Mouse (Mus musculus): Measurements from ENCODE around the gene Bbs9. TPM values are rescaled to one million over a fixed set of nuclear protein-coding genes. Genes with fewer than 3 reads are reported as not detected.
A peak's percentile ranks its signal among the peaks of the same experiment; 100 is the strongest.

Gene Bbs9
- polyA plus RNA-seq, 1 experiment from 2014 or later, result 15.5 TPM

GRCm38 (mm10) chr9:22810454-22810853 is 334.9 kb downstream of the Bbs9 start:
- WGBS, result 85% methylated on average over 8 of the region's 8 CpGs
- no peak overlapping the region for H3K27ac ChIP-seq (replicated peaks; ENCODE audit: low read depth, low read length)
- H3K4me1 ChIP-seq (ENCODE audit: control insufficient read depth, insufficient read depth, low read length), result peaks cover 8% of the 10 kb centered on the region
- H3K9me3 ChIP-seq (ENCODE audit: control insufficient read depth, low read length), result no peaks in the 10 kb centered on the region
- H3K9ac ChIP-seq (ENCODE audit: low read length), result no peak overlapping the region
- DNase-seq (ENCODE audit: low spot score) (no peak), ATAC-seq (ENCODE audit: insufficient number of reproducible peaks, low FRiP score, low TSS enrichment, low read depth) (no peak)
- no peak overlapping the region for H3K4me2 ChIP-seq (ENCODE audit: low read depth, severe bottlenecking)
- H3K4me3 ChIP-seq (ENCODE audit: low read depth, low read length), result no peak overlapping the region
- H3K27me3 ChIP-seq (ENCODE audit: control insufficient read depth, insufficient read depth, low read length), result no peaks in the 10 kb centered on the region
- no peaks in the 10 kb centered on the region for H3K36me3 ChIP-seq (ENCODE audit: control insufficient read depth, insufficient read depth, low read length)

- Histone ChIP-seq H3K36me3 (ENCODE audit: control insufficient read depth, insufficient read depth, low read length) (no peaks in the 10 kb centered on the region), H3K27ac (replicated peaks; ENCODE audit: low read depth, low read length) (no peak overlapping the region), H3K9me3 (ENCODE audit: control insufficient read depth, low read length) (no peaks in the 10 kb centered on the region), H3K4me1 (ENCODE audit: control insufficient read depth, insufficient read depth, low read length) (peaks cover 8% of the 10 kb centered on the region), H3K4me3 (ENCODE audit: low read depth, low read length) (no peak overlapping the region), H3K4me2 (ENCODE audit: low read depth, severe bottlenecking) (no peak overlapping the region), H3K9ac (ENCODE audit: low read length) (no peak overlapping the region), H3K27me3 (ENCODE audit: control insufficient read depth, insufficient read depth, low read length) (no peaks in the 10 kb centered on the region)
- DNase-seq (ENCODE audit: low spot score) (no peak), ATAC-seq (ENCODE audit: insufficient number of reproducible peaks, low FRiP score, low TSS enrichment, low read depth) (no peak)
- 75% methylated on average over 2 of the region's 2 CpGs for WGBS
Measured at GRCm38 (mm10) chr9:22811931-22812330, 336.4 kb downstream of the Bbs9 start.

GRCm38 (mm10) chr9:22814407-22815092 is 339.0 kb downstream of the Bbs9 start:
- peak; percentile 54; the same call in 1 of the 2 replicates for ATAC-seq (ENCODE audit: insufficient number of reproducible peaks, low FRiP score, low TSS enrichment, low read depth)
- Histone ChIP-seq H3K9me3 (ENCODE audit: control insufficient read depth, low read length) (no peaks in the 10 kb centered on the region), H3K27ac (replicated peaks; ENCODE audit: low read depth, low read length) (0 out of 2 replicates have a peak overlapping the region, but pooled peaks have one; percentile 2), H3K27me3 (ENCODE audit: control insufficient read depth, insufficient read depth, low read length) (no peaks in the 10 kb centered on the region), H3K4me2 (ENCODE audit: low read depth, severe bottlenecking) (no peak overlapping the region), H3K9ac (ENCODE audit: low read length) (peak overlapping the region; percentile 14; the same call in 1 of the 2 replicates), H3K4me3 (ENCODE audit: low read depth, low read length) (no peak overlapping the region), H3K4me1 (ENCODE audit: control insufficient read depth, insufficient read depth, low read length) (peaks cover 8% of the 10 kb centered on the region), H3K36me3 (ENCODE audit: control insufficient read depth, insufficient read depth, low read length) (no peaks in the 10 kb centered on the region)
- 34% methylated on average over 9 of the region's 9 CpGs for WGBS
- peak; percentile 37 for DNase-seq (ENCODE audit: low spot score)

- ATAC-seq (ENCODE audit: insufficient number of reproducible peaks, low FRiP score, low TSS enrichment, low read depth), result peak; percentile 47; the same call in 1 of the 2 replicates
Measured at GRCm38 (mm10) chr9:22815093-22815458, 339.6 kb downstream of the Bbs9 start.

GRCm38 (mm10) chr9:22819539-22819938 is 344.0 kb downstream of the Bbs9 start:
- H3K4me2 ChIP-seq (ENCODE audit: low read depth, severe bottlenecking), result no peak overlapping the region
- H3K9ac ChIP-seq (ENCODE audit: low read length), result no peak overlapping the region
- no peaks in the 10 kb centered on the region for H3K36me3 ChIP-seq (ENCODE audit: control insufficient read depth, insufficient read depth, low read length)
- no peaks in the 10 kb centered on the region for H3K9me3 ChIP-seq (ENCODE audit: control insufficient read depth, low read length)
- H3K4me3 ChIP-seq (ENCODE audit: low read depth, low read length), result no peak overlapping the region
- H3K27ac ChIP-seq (replicated peaks; ENCODE audit: low read depth, low read length), result no peak overlapping the region
- DNase-seq (ENCODE audit: low spot score) (no peak), ATAC-seq (ENCODE audit: insufficient number of reproducible peaks, low FRiP score, low TSS enrichment, low read depth) (no peak)
- H3K4me1 ChIP-seq (ENCODE audit: control insufficient read depth, insufficient read depth, low read length), result peaks cover 9% of the 10 kb centered on the region
- no peaks in the 10 kb centered on the region for H3K27me3 ChIP-seq (ENCODE audit: control insufficient read depth, insufficient read depth, low read length)
- 84% methylated on average over 6 of the region's 6 CpGs for WGBS

More at GRCm38 (mm10) chr9:22815093-22815458, 339.6 kb downstream of the Bbs9 start:
- H3K9ac ChIP-seq (ENCODE audit: low read length), result peak overlapping the region; percentile 14; the same call in 1 of the 2 replicates
- no peak overlapping the region for H3K27ac ChIP-seq (replicated peaks; ENCODE audit: low read depth, low read length)
- no peaks in the 10 kb centered on the region for H3K27me3 ChIP-seq (ENCODE audit: control insufficient read depth, insufficient read depth, low read length)
- H3K36me3 ChIP-seq (ENCODE audit: control insufficient read depth, insufficient read depth, low read length), result no peaks in the 10 kb centered on the region
- DNase-seq (ENCODE audit: low spot score), result no peak
- peaks cover 8% of the 10 kb centered on the region for H3K4me1 ChIP-seq (ENCODE audit: control insufficient read depth, insufficient read depth, low read length)
- no peaks in the 10 kb centered on the region for H3K9me3 ChIP-seq (ENCODE audit: control insufficient read depth, low read length)
- WGBS, result 30% methylated on average over 7 of the region's 7 CpGs
- H3K4me2 ChIP-seq (ENCODE audit: low read depth, severe bottlenecking), result no peak overlapping the region
- no peak overlapping the region for H3K4me3 ChIP-seq (ENCODE audit: low read depth, low read length)

GRCm38 (mm10) chr9:22820646-22821185 is 345.2 kb downstream of the Bbs9 start:
- Histone ChIP-seq H3K27me3 (ENCODE audit: control insufficient read depth, insufficient read depth, low read length) (no peaks in the 10 kb centered on the region), H3K9ac (ENCODE audit: low read length) (no peak overlapping the region), H3K27ac (replicated peaks; ENCODE audit: low read depth, low read length) (no peak overlapping the region), H3K36me3 (ENCODE audit: control insufficient read depth, insufficient read depth, low read length) (no peaks in the 10 kb centered on the region), H3K9me3 (ENCODE audit: control insufficient read depth, low read length) (no peaks in the 10 kb centered on the region), H3K4me3 (ENCODE audit: low read depth, low read length) (no peak overlapping the region), H3K4me1 (ENCODE audit: control insufficient read depth, insufficient read depth, low read length) (0 out of 2 replicates have a peak, but pooled peaks cover 2% of the 10 kb centered on the region), H3K4me2 (ENCODE audit: low read depth, severe bottlenecking) (no peak overlapping the region)
- no peak for ATAC-seq (ENCODE audit: insufficient number of reproducible peaks, low FRiP score, low TSS enrichment, low read depth)
- 33% methylated on average over 6 of the region's 6 CpGs for WGBS
- no peak for DNase-seq (ENCODE audit: low spot score)

- Histone ChIP-seq H3K27me3 (ENCODE audit: control insufficient read depth, insufficient read depth, low read length) (no peaks in the 10 kb centered on the region), H3K9me3 (ENCODE audit: control insufficient read depth, low read length) (no peaks in the 10 kb centered on the region), H3K4me2 (ENCODE audit: low read depth, severe bottlenecking) (no peak overlapping the region), H3K36me3 (ENCODE audit: control insufficient read depth, insufficient read depth, low read length) (no peaks in the 10 kb centered on the region), H3K9ac (ENCODE audit: low read length) (no peak overlapping the region), H3K27ac (replicated peaks; ENCODE audit: low read depth, low read length) (no peak overlapping the region), H3K4me3 (ENCODE audit: low read depth, low read length) (no peak overlapping the region), H3K4me1 (ENCODE audit: control insufficient read depth, insufficient read depth, low read length) (0 out of 2 replicates have a peak, but pooled peaks cover 2% of the 10 kb centered on the region)
- no peak for DNase-seq (ENCODE audit: low spot score)
- WGBS, result 73% methylated on average over 5 of the region's 5 CpGs
- no peak for ATAC-seq (ENCODE audit: insufficient number of reproducible peaks, low FRiP score, low TSS enrichment, low read depth)
Measured at GRCm38 (mm10) chr9:22822770-22823169, 347.3 kb downstream of the Bbs9 start.

- no peak overlapping the region for H3K4me3 ChIP-seq (ENCODE audit: low read depth, low read length)
- H3K9me3 ChIP-seq (ENCODE audit: control insufficient read depth, low read length), result no peaks in the 10 kb centered on the region
- no peak overlapping the region for H3K27ac ChIP-seq (replicated peaks; ENCODE audit: low read depth, low read length)
- H3K4me2 ChIP-seq (ENCODE audit: low read depth, severe bottlenecking), result no peak overlapping the region
- WGBS, result 70% methylated on average over 3 of the region's 3 CpGs
- DNase-seq (ENCODE audit: low spot score), result no peak
- no peaks in the 10 kb centered on the region for H3K36me3 ChIP-seq (ENCODE audit: control insufficient read depth, insufficient read depth, low read length)
- no peak overlapping the region for H3K9ac ChIP-seq (ENCODE audit: low read length)
- ATAC-seq (ENCODE audit: insufficient number of reproducible peaks, low FRiP score, low TSS enrichment, low read depth), result no peak
- H3K27me3 ChIP-seq (ENCODE audit: control insufficient read depth, insufficient read depth, low read length), result no peaks in the 10 kb centered on the region
- 0 out of 2 replicates have a peak, but pooled peaks cover 2% of the 10 kb centered on the region for H3K4me1 ChIP-seq (ENCODE audit: control insufficient read depth, insufficient read depth, low read length)
Measured at GRCm38 (mm10) chr9:22823856-22824255, 348.3 kb downstream of the Bbs9 start.

Data from limb, embryonic 11.5 days (tissue).